Mouse (Mus musculus): ENCODE measurements around the gene Unc79.

- TF ChIP-seq CTCF (conservative IDR thresholded peaks at IDR 0.05; ENCODE audit: low read length) (no peak), POU5F1 (IDR thresholded peaks at IDR 0.05; ENCODE audit: borderline replicate concordance, low read length) (no peak), NANOG (IDR thresholded peaks at IDR 0.05; ENCODE audit: borderline replicate concordance, low read length) (no peak)
Observed at GRCm38 (mm10) chr12:103091831-103092230, 143.2 kb downstream of the Unc79 start.

Measured in E14TG2a.4 (cell line).